Mouse (Mus musculus) midbrain, embryonic 14.5 days (tissue): ENCODE data around the gene Npas1. TPM values are rescaled to one million over a fixed set of nuclear protein-coding genes. Genes with fewer than 3 reads are reported as not detected.
A peak's percentile ranks its signal among the peaks of the same experiment; 100 is the strongest.

Source experiments
- ATAC-seq: fragments of 200-750 bp; cut with Nextera tagmentation; 2 replicates; pipeline ENCODE4 v1.8.0; 2017; ENCODE audit warnings: moderate number of reproducible peaks, moderate library complexity; ENCODE audit not compliant: low FRiP score, low TSS enrichment
- DNase-seq: peaks from one replicate; pipeline ENCODE4 v3.0.0-alpha.2; 2015
- H3K27ac ChIP-seq: fragments of 300-500 bp; sonication (generic); replicated peaks from 2 replicates; pipeline ENCODE4 v1.5.1; 2014; ENCODE audit warnings: mild to moderate bottlenecking, low read depth, low read length, moderate library complexity
- H3K27me3 ChIP-seq: fragments of 300-500 bp; sonication (generic); 2 replicates; pipeline ENCODE4 v1.6.1; 2014; ENCODE audit warnings: low read length, control low read depth, mixed read lengths; ENCODE audit not compliant: control insufficient read depth, insufficient read depth
- H3K36me3 ChIP-seq: fragments of 300-500 bp; sonication (generic); 2 replicates; pipeline ENCODE4 v1.6.1; 2014; ENCODE audit warnings: low read length, control low read depth; ENCODE audit not compliant: control insufficient read depth, insufficient read depth
- H3K4me1 ChIP-seq: fragments of 300-500 bp; sonication (generic); 2 replicates; pipeline ENCODE4 v1.6.1; 2014; ENCODE audit warnings: mild to moderate bottlenecking, antibody characterized with exemption, low read length, control low read depth; ENCODE audit not compliant: control insufficient read depth, insufficient read depth
- H3K4me2 ChIP-seq: fragments of 300-500 bp; sonication (generic); 2 replicates; pipeline ENCODE4 v1.6.1; 2014; ENCODE audit warnings: mild to moderate bottlenecking, low read length, moderate library complexity
- H3K4me3 ChIP-seq: fragments of 300-500 bp; sonication (generic); replicated peaks from 2 replicates; pipeline ENCODE4 v1.5.1; 2014; ENCODE audit warnings: low read depth, low read length
- H3K9ac ChIP-seq: fragments of 300-500 bp; sonication (generic); replicated peaks from 2 replicates; pipeline ENCODE4 v1.6.1; 2014; ENCODE audit warnings: mild to moderate bottlenecking, low read length, moderate library complexity
- H3K9me3 ChIP-seq: fragments of 300-500 bp; sonication (generic); 2 replicates; pipeline ENCODE4 v1.6.1; 2016; ENCODE audit warnings: low read length, control low read depth, mixed read lengths; ENCODE audit not compliant: control insufficient read depth
- WGBS: fragments of 180-500 bp; shearing (Covaris S2); extraction: QIAGEN DNeasy Blood & Tissue Kit; methylation state at CpG from one replicate; pipeline ENCODE4 v1.1.7; 2014; 5-methylcytosine and 5-hydroxymethylcytosine counted together
- polyA plus RNA-seq: library from polyadenylated mRNA; unstranded; fragments of >200 nt; fragmentation: Nextera tagmentation; extraction: Ambion mirVana; gene quantifications from 2 replicates; pipeline ENCODE4 v1.2.1, GENCODE M21; 2014

Npas1 gene
- polyA plus RNA-seq, 1 experiment from 2014 or later, result 3.7 TPM

DNA sequence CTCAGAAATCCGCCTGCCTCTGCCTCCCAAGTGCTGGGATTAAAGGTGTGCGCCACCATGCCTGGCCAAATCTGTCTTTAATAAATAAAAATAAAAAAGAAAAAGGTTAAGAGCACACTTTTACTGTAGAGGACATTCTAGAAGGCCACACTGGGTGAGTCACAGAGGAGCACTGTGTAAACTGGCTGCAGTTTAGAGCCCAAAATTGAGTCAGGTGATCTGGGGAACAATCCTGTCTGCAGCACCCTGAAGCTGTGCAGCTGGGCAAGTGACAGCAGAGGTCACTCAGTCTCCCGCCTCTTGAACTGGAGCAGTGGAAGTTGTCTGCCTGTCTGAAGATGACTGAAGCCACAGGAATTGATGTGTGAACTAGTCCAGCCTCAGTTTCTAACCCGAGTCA lies 24.0 kb upstream of the Npas1 start:
- DNase-seq, result no peak
- Histone ChIP-seq H3K4me3 (no peak overlapping the region), H3K4me1 (no peaks in the 10 kb centered on the region), H3K36me3 (peaks cover 65% of the 10 kb centered on the region), H3K9me3 (no peaks in the 10 kb centered on the region), H3K27ac (no peak overlapping the region), H3K27me3 (no peaks in the 10 kb centered on the region), H3K9ac (no peak overlapping the region), H3K4me2 (no peak overlapping the region)
- ATAC-seq, result no peak
- WGBS, result 94% methylated on average over 4 of the region's 4 CpGs

DNA sequence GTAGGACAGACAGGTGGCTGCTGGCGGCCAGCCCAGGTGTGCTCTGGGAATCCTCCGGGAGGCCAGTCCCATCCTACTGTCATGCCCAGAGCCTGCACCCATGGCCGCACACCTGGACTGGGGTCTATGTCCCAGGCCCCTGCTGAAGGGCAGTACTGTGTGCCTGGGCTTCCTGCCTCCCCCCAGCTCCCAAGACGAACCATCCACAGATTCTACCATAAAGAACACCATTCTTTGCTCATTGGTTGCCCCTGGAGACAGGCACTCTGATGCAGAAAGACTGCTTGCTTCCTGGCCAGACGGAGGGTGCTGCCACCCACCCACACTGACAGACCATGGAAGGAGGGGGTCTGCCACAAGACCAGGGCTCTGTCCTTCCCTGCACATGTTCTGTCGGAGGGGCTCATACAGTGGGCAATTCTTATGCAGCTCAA lies 22.2 kb upstream of the Npas1 start:
- DNase-seq, result peak; percentile 22
- H3K27ac ChIP-seq, result no peak overlapping the region
- H3K4me2 ChIP-seq, result no peak overlapping the region
- no peak overlapping the region for H3K9ac ChIP-seq
- ATAC-seq, result peak; percentile 20; the same call in 1 of the 2 replicates
- H3K36me3 ChIP-seq, result peaks cover 70% of the 10 kb centered on the region
- 72% methylated on average over 6 of the region's 6 CpGs for WGBS
- no peak overlapping the region for H3K4me3 ChIP-seq
- H3K4me1 ChIP-seq, result no peaks in the 10 kb centered on the region
- H3K27me3 ChIP-seq, result no peaks in the 10 kb centered on the region
- H3K9me3 ChIP-seq, result no peaks in the 10 kb centered on the region

DNA sequence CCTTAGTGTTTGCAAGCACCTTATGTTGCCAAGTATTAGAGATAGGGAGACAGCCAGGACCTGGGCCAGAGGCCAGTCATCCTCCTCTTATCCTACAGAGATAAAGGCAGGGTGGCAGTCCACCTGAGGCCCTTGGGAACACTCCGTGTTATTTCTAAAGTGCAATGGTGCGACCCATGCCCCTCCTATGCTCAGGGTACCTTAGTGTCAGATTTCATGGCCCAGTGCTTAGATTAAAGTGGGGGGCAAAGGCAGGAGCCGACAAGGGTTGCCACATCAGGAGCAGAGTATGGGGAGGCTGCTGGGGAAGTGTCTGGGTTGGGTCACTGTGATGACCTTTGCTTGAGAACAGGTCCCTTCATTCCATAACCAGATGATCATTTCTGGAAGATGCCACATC lies 18.7 kb upstream of the Npas1 start:
- Histone ChIP-seq H3K27me3 (no peaks in the 10 kb centered on the region), H3K4me2 (no peak overlapping the region), H3K9ac (no peak overlapping the region), H3K27ac (no peak overlapping the region), H3K4me1 (no peaks in the 10 kb centered on the region), H3K4me3 (no peak overlapping the region), H3K9me3 (no peaks in the 10 kb centered on the region), H3K36me3 (peaks cover 43% of the 10 kb centered on the region)
- WGBS, result 93% methylated on average over 3 of the region's 3 CpGs
- no peak for DNase-seq
- no peak for ATAC-seq

DNA sequence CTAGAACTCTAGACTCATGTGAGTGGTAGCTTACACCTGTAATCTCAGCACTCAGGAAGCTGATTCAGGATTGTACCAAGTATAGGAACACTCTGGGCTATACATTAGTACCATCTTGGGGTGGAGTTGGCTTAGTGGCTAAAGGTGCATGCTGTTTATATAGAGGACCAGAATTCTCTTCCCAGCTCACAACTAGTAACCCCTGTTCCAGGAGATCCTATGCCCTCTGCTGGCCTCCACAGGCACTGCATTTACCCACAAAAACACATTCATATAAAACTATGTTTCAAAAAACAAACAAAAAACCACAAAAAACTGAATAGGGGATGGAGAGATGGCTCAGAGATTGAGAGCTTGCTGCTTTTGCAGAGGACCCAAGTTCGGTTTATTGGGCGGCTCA lies 15.8 kb upstream of the Npas1 start:
- DNase-seq (peak; percentile 69), ATAC-seq (no peak; the same call in 1 of the 2 replicates)
- Histone ChIP-seq H3K36me3 (peaks cover 38% of the 10 kb centered on the region), H3K9me3 (no peaks in the 10 kb centered on the region), H3K4me3 (no peak overlapping the region), H3K27me3 (no peaks in the 10 kb centered on the region), H3K4me1 (no peaks in the 10 kb centered on the region), H3K9ac (no peak overlapping the region), H3K4me2 (no peak overlapping the region), H3K27ac (no peak overlapping the region)
- 30% methylated on average over 2 of the region's 2 CpGs for WGBS

DNA sequence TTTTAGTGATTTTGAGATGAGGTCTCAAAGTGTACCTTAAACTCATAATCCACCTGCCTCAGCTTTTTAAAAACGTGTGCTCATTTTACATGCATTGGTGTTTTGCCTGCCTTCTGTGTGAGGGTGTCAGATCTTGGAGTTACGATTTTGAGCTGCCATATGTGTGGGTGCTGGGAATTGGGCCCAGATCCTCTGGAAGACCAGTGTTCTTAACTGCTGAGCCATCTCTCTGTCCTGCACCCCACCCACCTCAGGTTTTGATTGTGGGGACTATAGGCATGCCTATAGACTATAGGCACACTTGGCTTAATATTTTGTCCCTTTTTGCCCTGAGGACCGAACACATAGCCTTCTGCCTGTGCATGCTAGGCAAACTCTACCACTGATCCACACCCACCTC lies 14.7 kb upstream of the Npas1 start:
- WGBS, result 66% methylated on average over 3 of the region's 3 CpGs
- no peaks in the 10 kb centered on the region for H3K9me3 ChIP-seq
- ATAC-seq (no peak; the same call in 1 of the 2 replicates), DNase-seq (no peak)
- H3K36me3 ChIP-seq, result peaks cover 27% of the 10 kb centered on the region
- H3K4me2 ChIP-seq, result no peak overlapping the region
- no peak overlapping the region for H3K4me3 ChIP-seq
- H3K27ac ChIP-seq, result no peak overlapping the region
- no peak overlapping the region for H3K9ac ChIP-seq
- H3K4me1 ChIP-seq, result no peaks in the 10 kb centered on the region
- H3K27me3 ChIP-seq, result no peaks in the 10 kb centered on the region

DNA sequence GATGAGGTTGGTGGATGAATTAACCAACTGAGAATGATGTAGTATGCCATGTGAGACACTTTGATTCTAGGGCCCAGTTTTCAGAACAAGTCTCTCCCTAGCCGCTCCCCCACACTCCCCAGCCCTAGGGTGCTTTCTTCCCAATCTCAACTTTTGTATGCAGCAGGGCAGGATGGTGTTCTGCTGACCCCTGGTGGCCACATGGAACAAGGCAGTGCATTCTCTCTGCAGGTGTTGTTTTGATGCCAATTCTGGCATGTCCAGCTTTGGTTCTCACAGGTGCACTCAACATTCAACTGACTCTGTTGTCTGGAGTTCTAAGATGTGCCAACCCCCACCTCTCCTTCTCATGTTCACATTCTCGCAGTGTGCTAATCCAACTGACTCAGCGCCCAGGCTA lies 14.2 kb upstream of the Npas1 start:
- WGBS, result 34% methylated on average over 3 of the region's 3 CpGs
- H3K4me1 ChIP-seq, result no peaks in the 10 kb centered on the region

DNA sequence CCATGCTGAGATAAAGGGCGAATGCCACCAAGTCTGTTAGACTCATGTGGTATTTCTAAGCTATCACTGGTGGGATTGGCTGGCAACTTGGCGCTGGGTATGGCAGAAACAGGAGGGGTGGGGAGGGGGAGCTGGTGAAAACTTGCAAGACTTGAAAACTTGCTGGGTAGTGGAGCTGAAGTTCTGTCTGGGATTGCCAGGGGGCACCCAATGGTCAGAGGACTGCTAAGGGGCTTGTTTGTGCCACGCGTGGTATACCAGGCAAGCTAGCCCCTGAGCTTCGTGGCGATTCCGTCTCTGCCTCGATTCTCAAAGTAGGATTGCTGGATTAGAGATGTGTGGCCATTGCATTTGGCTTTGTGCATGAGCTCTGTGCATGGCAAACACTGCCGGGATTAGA lies 12.4 kb upstream of the Npas1 start:
- H3K27me3 ChIP-seq, result no peaks in the 10 kb centered on the region
- peaks cover 4% of the 10 kb centered on the region for H3K36me3 ChIP-seq
- no peaks in the 10 kb centered on the region for H3K4me1 ChIP-seq
- 81% methylated on average over 9 of the region's 9 CpGs for WGBS
- no peaks in the 10 kb centered on the region for H3K9me3 ChIP-seq
- no peak overlapping the region for H3K9ac ChIP-seq
- no peak overlapping the region for H3K4me2 ChIP-seq
- H3K4me3 ChIP-seq, result no peak overlapping the region
- DNase-seq (no peak), ATAC-seq (no peak)
- no peak overlapping the region for H3K27ac ChIP-seq

More for the DNA sequence above, 14.2 kb upstream of the Npas1 start:
- ATAC-seq, result 0 out of 2 replicates have a peak, but pooled peaks have one; percentile 41
- Histone ChIP-seq H3K36me3 (peaks cover 22% of the 10 kb centered on the region), H3K27ac (no peak overlapping the region), H3K27me3 (no peaks in the 10 kb centered on the region), H3K9ac (no peak overlapping the region), H3K4me2 (no peak overlapping the region), H3K9me3 (no peaks in the 10 kb centered on the region), H3K4me3 (no peak overlapping the region)
- peak; percentile 81 for DNase-seq

DNA sequence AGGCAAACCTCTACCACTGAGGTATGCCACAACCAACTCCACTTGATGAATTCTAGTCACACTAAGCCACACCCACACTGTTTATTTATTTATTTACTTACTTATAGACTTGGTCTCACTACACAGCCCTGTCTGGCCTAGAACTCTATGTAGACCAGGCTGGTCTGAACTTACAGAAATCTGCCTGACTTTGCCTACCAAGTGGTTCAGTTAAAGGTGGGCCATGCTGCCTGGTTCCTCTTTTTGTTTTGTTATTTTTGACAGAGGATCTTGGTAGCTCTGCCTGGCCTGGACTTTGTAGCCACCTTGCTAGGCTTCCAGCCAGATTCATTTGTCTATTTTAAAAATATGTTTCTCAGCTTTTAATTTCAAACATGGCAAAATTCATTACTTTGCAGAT lies 11.3 kb upstream of the Npas1 start:
- Histone ChIP-seq H3K9me3 (no peaks in the 10 kb centered on the region), H3K4me2 (no peak overlapping the region), H3K36me3 (no peaks in the 10 kb centered on the region; the same call in 1 of the 2 replicates), H3K4me3 (no peak overlapping the region), H3K27ac (no peak overlapping the region), H3K4me1 (no peaks in the 10 kb centered on the region), H3K9ac (no peak overlapping the region), H3K27me3 (no peaks in the 10 kb centered on the region)
- no peak for ATAC-seq
- no peak for DNase-seq

DNA sequence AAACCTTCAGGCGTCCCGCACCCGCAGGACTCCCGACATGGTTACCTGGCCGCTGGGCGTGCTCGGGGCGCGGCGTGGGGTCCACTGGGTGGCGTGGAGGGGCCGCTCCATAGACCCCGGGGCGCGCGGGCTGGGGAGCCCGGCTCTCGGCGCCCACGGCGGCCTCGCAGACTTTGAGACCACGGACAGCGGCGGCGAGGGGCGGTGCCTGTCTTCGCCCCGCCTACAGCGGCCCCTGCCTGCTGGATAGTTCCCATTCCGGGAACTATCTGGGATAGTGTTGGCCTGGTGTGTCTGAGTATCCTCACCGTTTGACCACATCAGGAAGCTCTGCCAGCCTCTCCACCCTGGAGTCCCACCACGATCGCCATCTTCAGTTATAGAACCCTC lies 933 bp downstream of the Npas1 start:
- peaks cover 57% of the 10 kb centered on the region for H3K27me3 ChIP-seq
- H3K36me3 ChIP-seq, result no peaks in the 10 kb centered on the region
- H3K4me3 ChIP-seq, result peak overlapping the region; percentile 30
- H3K9me3 ChIP-seq, result no peaks in the 10 kb centered on the region
- no peak overlapping the region for H3K9ac ChIP-seq
- ATAC-seq (no peak), DNase-seq (no peak)
- H3K27ac ChIP-seq, result no peak overlapping the region
- WGBS, result under 1% methylated on average over 34 of the region's 34 CpGs
- peaks cover 8% of the 10 kb centered on the region for H3K4me1 ChIP-seq
- peak overlapping the region; percentile 51 for H3K4me2 ChIP-seq
